21 mouse cellular contexts compared by ENCODE assay signal in genomic region chr7:3676371-3676770, GRCm38 (mm10). TPM values are rescaled to one million over a fixed set of nuclear protein-coding genes. Genes with fewer than 3 reads are reported as not detected.
A peak's percentile ranks its signal among the peaks of the same experiment; 100 is the strongest.
DNase-seq lines count a peak whose midpoint lies in the region; ATAC-seq and TF ChIP-seq lines count a peak whose summit lies in the region.
"Had no signal": no experiment of that assay in that cellular context is flagged by ENCODE, and none has a peak within 500 bp of the region (broad histone marks: within the 10 kb centered on the region; RNA-seq: fewer than 3 reads in every experiment).

No protein-coding gene starts in this region.

- no peak overlapping the region for H3K27ac ChIP-seq in kidney, postnatal 0 days
- no peak overlapping the region for H3K27ac ChIP-seq in embryonic facial prominence, embryonic 10.5 days (replicated peaks)
- no peak overlapping the region for H3K27ac ChIP-seq in intestine, embryonic 14.5 days (ENCODE audit: low read depth)
- no peak overlapping the region; the same call in 1 of the 2 replicates for H3K27ac ChIP-seq in stomach, embryonic 14.5 days (ENCODE audit: low read length)
- no peak overlapping the region for H3K27ac ChIP-seq in heart, embryonic 12.5 days (ENCODE audit: poor library complexity, severe bottlenecking)
- H3K27ac ChIP-seq: forebrain, embryonic 15.5 days; hindbrain, embryonic 14.5 days; left cerebral cortex, adult 2 months; neural tube, embryonic 15.5 days had no signal

- no peaks in the 10 kb centered on the region for H3K4me1 ChIP-seq in kidney, postnatal 0 days (replicated peaks; ENCODE audit: insufficient read depth, low read length)
- H3K4me1 ChIP-seq in embryonic facial prominence, embryonic 10.5 days, result no peaks in the 10 kb centered on the region
- H3K4me1 ChIP-seq in intestine, embryonic 14.5 days (replicated peaks; ENCODE audit: control insufficient read depth, insufficient read depth, low read length), result no peaks in the 10 kb centered on the region
- no peaks in the 10 kb centered on the region for H3K4me1 ChIP-seq in stomach, embryonic 14.5 days (ENCODE audit: control insufficient read depth, insufficient read depth, low read length)
- H3K4me1 ChIP-seq in heart, embryonic 12.5 days (replicated peaks), result no peaks in the 10 kb centered on the region
- H3K4me1 ChIP-seq: forebrain, embryonic 15.5 days; neural tube, embryonic 15.5 days had no signal

- no peak overlapping the region for H3K4me3 ChIP-seq in kidney, postnatal 0 days (replicated peaks; ENCODE audit: low read depth, low read length)
- H3K4me3 ChIP-seq in embryonic facial prominence, embryonic 10.5 days, result peak overlapping the region; percentile 23; the same call in 1 of the 2 replicates
- H3K4me3 ChIP-seq in intestine, embryonic 14.5 days (ENCODE audit: low read depth, low read length), result peak overlapping the region; percentile 31
- H3K4me3 ChIP-seq in stomach, embryonic 14.5 days (ENCODE audit: low read depth, low read length), result peak overlapping the region; percentile 26
- H3K4me3 ChIP-seq in heart, embryonic 12.5 days, result no peak overlapping the region
- H3K4me3 ChIP-seq: erythroblast, embryonic 14.5 days; forebrain, embryonic 15.5 days; left cerebral cortex, adult 2 months; neural tube, embryonic 15.5 days had no signal

- WGBS in kidney, postnatal 0 days, result 83% methylated on average over 12 of the region's 12 CpGs
- 90% methylated on average over 12 of the region's 12 CpGs for WGBS in embryonic facial prominence, embryonic 10.5 days
- whole genome bisulfite sequencing in intestine, embryonic 14.5 days, result 82% methylated on average over 12 of the region's 12 CpGs
- WGBS in stomach, embryonic 14.5 days, result 81% methylated on average over 12 of the region's 12 CpGs
- 84% methylated on average over 12 of the region's 12 CpGs for WGBS in heart, embryonic 12.5 days

- ATAC-seq in kidney, postnatal 0 days (replicated peaks; ENCODE audit: low FRiP score, low read depth), result no peak
- no peak for ATAC-seq in intestine, embryonic 14.5 days (replicated peaks; ENCODE audit: low FRiP score, low TSS enrichment, low read depth)
- ATAC-seq in stomach, embryonic 14.5 days (ENCODE audit: insufficient number of reproducible peaks, insufficient read depth, low FRiP score, low read depth), result peak; percentile 53; the same call in 1 of the 2 replicates
- no peak for ATAC-seq in heart, embryonic 12.5 days (ENCODE audit: insufficient number of reproducible peaks, low FRiP score)
- ATAC-seq: forebrain, embryonic 15.5 days had no signal

- H3K9me3 ChIP-seq in kidney, postnatal 0 days (replicated peaks; ENCODE audit: low read length), result no peaks in the 10 kb centered on the region
- no peaks in the 10 kb centered on the region for H3K9me3 ChIP-seq in embryonic facial prominence, embryonic 10.5 days
- no peaks in the 10 kb centered on the region for H3K9me3 ChIP-seq in intestine, embryonic 14.5 days (ENCODE audit: control insufficient read depth, low read length)
- H3K9me3 ChIP-seq in stomach, embryonic 14.5 days (ENCODE audit: control insufficient read depth, low read depth, low read length), result no peaks in the 10 kb centered on the region
- no peaks in the 10 kb centered on the region for H3K9me3 ChIP-seq in heart, embryonic 12.5 days (replicated peaks)
- H3K9me3 ChIP-seq: forebrain, embryonic 15.5 days; neural tube, embryonic 15.5 days had no signal

- no peak for DNase-seq in kidney, postnatal 0 days (ENCODE audit: low spot score)
- no peak for DNase-seq in kidney, postnatal 10 days
- DNase-seq in embryonic facial prominence, embryonic 10.5 days (ENCODE audit: low spot score), result no peak
- no peak for DNase-seq in intestine, embryonic 14.5 days (ENCODE audit: low spot score)
- no peak for DNase-seq in natural killer cell, adult 2 months (ENCODE audit: low spot score in 2 of 2)
- DNase-seq: adrenal gland, adult 2 months; cerebellum, adult 11-12 months; cerebellum, postnatal 10 days; heart, postnatal 4 days; kidney, adult 11 months; left cerebral cortex, postnatal 4 days; right cerebral cortex, adult 18-20 months; thymus, postnatal 14 days had no signal

- H3K9ac ChIP-seq in kidney, postnatal 0 days (ENCODE audit: low read depth, low read length), result peak overlapping the region; percentile 36; the same call in 1 of the 2 replicates
- peak overlapping the region; percentile 44 for H3K9ac ChIP-seq in intestine, embryonic 14.5 days (ENCODE audit: low read length)
- no peak overlapping the region; the same call in 1 of the 2 replicates for H3K9ac ChIP-seq in stomach, embryonic 14.5 days (replicated peaks; ENCODE audit: low read depth, low read length)
- H3K9ac ChIP-seq in heart, embryonic 12.5 days, result no peak overlapping the region
- H3K9ac ChIP-seq: forebrain, embryonic 15.5 days; hindbrain, embryonic 14.5 days; neural tube, embryonic 15.5 days had no signal

- no peak for TF ChIP-seq CTCF in kidney, postnatal 0 days (IDR thresholded peaks at IDR 0.05; ENCODE audit: low read depth)

- peak overlapping the region; percentile 19 for H3K4me2 ChIP-seq in kidney, postnatal 0 days (ENCODE audit: low read length)
- H3K4me2 ChIP-seq in intestine, embryonic 14.5 days (ENCODE audit: low read length), result peak overlapping the region; percentile 31
- H3K4me2 ChIP-seq in stomach, embryonic 14.5 days (replicated peaks; ENCODE audit: low read depth, low read length), result peak overlapping the region; percentile 45
- H3K4me2 ChIP-seq in heart, embryonic 12.5 days, result no peak overlapping the region
- H3K4me2 ChIP-seq: forebrain, embryonic 15.5 days; hindbrain, embryonic 14.5 days; midbrain, embryonic 11.5 days; neural tube, embryonic 15.5 days had no signal

- H3K27me3 ChIP-seq in kidney, postnatal 0 days (ENCODE audit: insufficient read depth, low read length), result no peaks in the 10 kb centered on the region
- no peaks in the 10 kb centered on the region for H3K27me3 ChIP-seq in embryonic facial prominence, embryonic 10.5 days (replicated peaks; ENCODE audit: low read depth, poor library complexity, severe bottlenecking)
- no peaks in the 10 kb centered on the region for H3K27me3 ChIP-seq in intestine, embryonic 14.5 days (replicated peaks; ENCODE audit: control insufficient read depth, insufficient read depth, low read length)
- H3K27me3 ChIP-seq in stomach, embryonic 14.5 days (ENCODE audit: control insufficient read depth, insufficient read depth, low read length), result no peaks in the 10 kb centered on the region
- no peaks in the 10 kb centered on the region for H3K27me3 ChIP-seq in heart, embryonic 12.5 days (replicated peaks)
- H3K27me3 ChIP-seq: forebrain, embryonic 15.5 days; neural tube, embryonic 15.5 days had no signal

- H3K36me3 ChIP-seq in kidney, postnatal 0 days (ENCODE audit: insufficient read depth, low read length), result 0 out of 2 replicates have a peak, but pooled peaks cover 3% of the 10 kb centered on the region
- peaks cover 27% of the 10 kb centered on the region for H3K36me3 ChIP-seq in embryonic facial prominence, embryonic 10.5 days (replicated peaks)
- H3K36me3 ChIP-seq in intestine, embryonic 14.5 days (ENCODE audit: control insufficient read depth, insufficient read depth, low read length), result peaks cover 20% of the 10 kb centered on the region
- no peaks in the 10 kb centered on the region; the same call in 1 of the 2 replicates for H3K36me3 ChIP-seq in stomach, embryonic 14.5 days (ENCODE audit: control insufficient read depth, insufficient read depth, low read length)
- H3K36me3 ChIP-seq in heart, embryonic 12.5 days, result peaks cover 18% of the 10 kb centered on the region

RNA-seq across cellular contexts. Expression of gene Tmc4, which starts 1.0 kb away (rescaled TPM):
- polyA plus RNA-seq in kidney, postnatal 0 days (2015; fragmentation: Nextera tagmentation; extraction: Ambion mirVana), result 27.9 and 28.1 TPM in 2 replicates
- polyA plus RNA-seq in embryonic facial prominence, embryonic 10.5 days (2016; fragmentation: Nextera tagmentation; extraction: Ambion mirVana), result 5.7 and 6.8 TPM in 2 replicates
- 60.5 and 64.1 TPM in 2 replicates for polyA plus RNA-seq in intestine, embryonic 14.5 days (2014; fragmentation: Nextera tagmentation; extraction: Ambion mirVana)
- polyA plus RNA-seq in stomach, embryonic 14.5 days (2014; fragmentation: Nextera tagmentation; extraction: Ambion mirVana), result 61.8 and 67.3 TPM in 2 replicates
- polyA plus RNA-seq in heart, embryonic 12.5 days (2016; fragmentation: Nextera tagmentation; extraction: Ambion mirVana), result 4.4 and 4.6 TPM in 2 replicates

RNA-seq across cellular contexts. Expression of gene Leng1, which starts 10.7 kb away (rescaled TPM):
- polyA plus RNA-seq in kidney, postnatal 0 days (2015; fragmentation: Nextera tagmentation; extraction: Ambion mirVana), result 17.5 and 18.5 TPM in 2 replicates
- polyA plus RNA-seq in embryonic facial prominence, embryonic 10.5 days (2016; fragmentation: Nextera tagmentation; extraction: Ambion mirVana), result 15.8 and 17.8 TPM in 2 replicates
- 13.1 and 13.4 TPM in 2 replicates for polyA plus RNA-seq in intestine, embryonic 14.5 days (2014; fragmentation: Nextera tagmentation; extraction: Ambion mirVana)
- polyA plus RNA-seq in stomach, embryonic 14.5 days (2014; fragmentation: Nextera tagmentation; extraction: Ambion mirVana), result 14.0 and 14.1 TPM in 2 replicates
- 20.5 and 21.4 TPM in 2 replicates for polyA plus RNA-seq in heart, embryonic 12.5 days (2016; fragmentation: Nextera tagmentation; extraction: Ambion mirVana)

RNA-seq across cellular contexts. Expression of gene Tsen34, which starts 16.3 kb away (rescaled TPM):
- 228 and 235 TPM in 2 replicates for polyA plus RNA-seq in kidney, postnatal 0 days (2015; fragmentation: Nextera tagmentation; extraction: Ambion mirVana)
- 301 and 306 TPM in 2 replicates for polyA plus RNA-seq in embryonic facial prominence, embryonic 10.5 days (2016; fragmentation: Nextera tagmentation; extraction: Ambion mirVana)
- polyA plus RNA-seq in intestine, embryonic 14.5 days (2014; fragmentation: Nextera tagmentation; extraction: Ambion mirVana), result 244 and 253 TPM in 2 replicates
- polyA plus RNA-seq in stomach, embryonic 14.5 days (2014; fragmentation: Nextera tagmentation; extraction: Ambion mirVana), result 223 and 240 TPM in 2 replicates
- polyA plus RNA-seq in heart, embryonic 12.5 days (2016; fragmentation: Nextera tagmentation; extraction: Ambion mirVana), result 206 and 218 TPM in 2 replicates

RNA-seq across cellular contexts. Expression of gene Mboat7, which starts 17.0 kb away (rescaled TPM):
- polyA plus RNA-seq in kidney, postnatal 0 days (2015; fragmentation: Nextera tagmentation; extraction: Ambion mirVana), result 55.2 and 60.0 TPM in 2 replicates
- 39.3 and 40.4 TPM in 2 replicates for polyA plus RNA-seq in embryonic facial prominence, embryonic 10.5 days (2016; fragmentation: Nextera tagmentation; extraction: Ambion mirVana)
- polyA plus RNA-seq in intestine, embryonic 14.5 days (2014; fragmentation: Nextera tagmentation; extraction: Ambion mirVana), result 38.7 and 43.8 TPM in 2 replicates
- polyA plus RNA-seq in stomach, embryonic 14.5 days (2014; fragmentation: Nextera tagmentation; extraction: Ambion mirVana), result 36.8 and 40.4 TPM in 2 replicates
- polyA plus RNA-seq in heart, embryonic 12.5 days (2016; fragmentation: Nextera tagmentation; extraction: Ambion mirVana), result 40.7 TPM in 2 replicates

RNA-seq across cellular contexts. Expression of gene Rps9, which starts 27.4 kb away (rescaled TPM):
- 1,586 and 1,624 TPM in 2 replicates for polyA plus RNA-seq in kidney, postnatal 0 days (2015; fragmentation: Nextera tagmentation; extraction: Ambion mirVana)
- 1,397 and 1,414 TPM in 2 replicates for polyA plus RNA-seq in embryonic facial prominence, embryonic 10.5 days (2016; fragmentation: Nextera tagmentation; extraction: Ambion mirVana)
- 1,715 and 1,748 TPM in 2 replicates for polyA plus RNA-seq in intestine, embryonic 14.5 days (2014; fragmentation: Nextera tagmentation; extraction: Ambion mirVana)
- 1,552 and 1,583 TPM in 2 replicates for polyA plus RNA-seq in stomach, embryonic 14.5 days (2014; fragmentation: Nextera tagmentation; extraction: Ambion mirVana)
- 866 and 893 TPM in 2 replicates for polyA plus RNA-seq in heart, embryonic 12.5 days (2016; fragmentation: Nextera tagmentation; extraction: Ambion mirVana)

Comparison
In these comparisons a context has a peak if more than half of its experiments do, and no peak if none do; other contexts are left out.
1. H3K4me3 ChIP-seq: peak in embryonic facial prominence, embryonic 10.5 days (single experiment), intestine, embryonic 14.5 days (single experiment) and stomach, embryonic 14.5 days (single experiment); none in kidney, postnatal 0 days (single experiment) and heart, embryonic 12.5 days (single experiment).
2. H3K9ac ChIP-seq: peak in kidney, postnatal 0 days (single experiment) and intestine, embryonic 14.5 days (single experiment); none in stomach, embryonic 14.5 days (single experiment) and heart, embryonic 12.5 days (single experiment).